Mouse (Mus musculus) midbrain, embryonic 14.5 days (tissue): ENCODE data around the gene Jmjd1c. TPM values are rescaled to one million over a fixed set of nuclear protein-coding genes. Genes with fewer than 3 reads are reported as not detected.

ENCODE experiments used
- ATAC-seq: fragments of 200-750 bp; cut with Nextera tagmentation; 2 replicates; pipeline ENCODE4 v1.8.0; 2017; ENCODE audit warnings: moderate number of reproducible peaks, moderate library complexity; ENCODE audit not compliant: low FRiP score, low TSS enrichment
- DNase-seq: peaks from one replicate; pipeline ENCODE4 v3.0.0-alpha.2; 2015
- H3K27ac ChIP-seq: fragments of 300-500 bp; sonication (generic); replicated peaks from 2 replicates; pipeline ENCODE4 v1.5.1; 2014; ENCODE audit warnings: mild to moderate bottlenecking, low read depth, low read length, moderate library complexity
- H3K27me3 ChIP-seq: fragments of 300-500 bp; sonication (generic); 2 replicates; pipeline ENCODE4 v1.6.1; 2014; ENCODE audit warnings: low read length, control low read depth, mixed read lengths; ENCODE audit not compliant: control insufficient read depth, insufficient read depth
- H3K36me3 ChIP-seq: fragments of 300-500 bp; sonication (generic); 2 replicates; pipeline ENCODE4 v1.6.1; 2014; ENCODE audit warnings: low read length, control low read depth; ENCODE audit not compliant: control insufficient read depth, insufficient read depth
- H3K4me1 ChIP-seq: fragments of 300-500 bp; sonication (generic); 2 replicates; pipeline ENCODE4 v1.6.1; 2014; ENCODE audit warnings: mild to moderate bottlenecking, antibody characterized with exemption, low read length, control low read depth; ENCODE audit not compliant: control insufficient read depth, insufficient read depth
- H3K4me2 ChIP-seq: fragments of 300-500 bp; sonication (generic); 2 replicates; pipeline ENCODE4 v1.6.1; 2014; ENCODE audit warnings: mild to moderate bottlenecking, low read length, moderate library complexity
- H3K4me3 ChIP-seq: fragments of 300-500 bp; sonication (generic); replicated peaks from 2 replicates; pipeline ENCODE4 v1.5.1; 2014; ENCODE audit warnings: low read depth, low read length
- H3K9ac ChIP-seq: fragments of 300-500 bp; sonication (generic); replicated peaks from 2 replicates; pipeline ENCODE4 v1.6.1; 2014; ENCODE audit warnings: mild to moderate bottlenecking, low read length, moderate library complexity
- H3K9me3 ChIP-seq: fragments of 300-500 bp; sonication (generic); 2 replicates; pipeline ENCODE4 v1.6.1; 2016; ENCODE audit warnings: low read length, control low read depth, mixed read lengths; ENCODE audit not compliant: control insufficient read depth
- WGBS: fragments of 180-500 bp; shearing (Covaris S2); extraction: QIAGEN DNeasy Blood & Tissue Kit; methylation state at CpG from one replicate; pipeline ENCODE4 v1.1.7; 2014; 5-methylcytosine and 5-hydroxymethylcytosine counted together
- polyA plus RNA-seq: library from polyadenylated mRNA; unstranded; fragments of >200 nt; fragmentation: Nextera tagmentation; extraction: Ambion mirVana; gene quantifications from 2 replicates; pipeline ENCODE4 v1.2.1, GENCODE M21; 2014

Jmjd1c gene
- polyA plus RNA-seq, 1 experiment from 2014 or later = 54.4 TPM

GRCm38 (mm10) chr10:67180799-67181198, 84.9 kb downstream of the Jmjd1c start:
- Histone ChIP-seq H3K4me1 (no peaks in the 10 kb centered on the region), H3K4me3 (no peak overlapping the region), H3K27ac (no peak overlapping the region), H3K27me3 (no peaks in the 10 kb centered on the region), H3K9ac (no peak overlapping the region), H3K4me2 (no peak overlapping the region), H3K36me3 (no peaks in the 10 kb centered on the region), H3K9me3 (no peaks in the 10 kb centered on the region)
- DNase-seq (no peak), ATAC-seq (no peak)
- WGBS = 77% methylated on average over 5 of the region's 5 CpGs

- no peak overlapping the region for H3K9ac ChIP-seq
- no peak overlapping the region for H3K27ac ChIP-seq
Observed at GRCm38 (mm10) chr10:67182651-67183050, 86.7 kb downstream of the Jmjd1c start.

GRCm38 (mm10) chr10:67183086-67183485, 87.2 kb downstream of the Jmjd1c start:
- Histone ChIP-seq H3K9ac (no peak overlapping the region), H3K4me2 (no peak overlapping the region), H3K27ac (no peak overlapping the region), H3K9me3 (no peaks in the 10 kb centered on the region), H3K4me1 (peaks cover 13% of the 10 kb centered on the region), H3K36me3 (no peaks in the 10 kb centered on the region), H3K27me3 (no peaks in the 10 kb centered on the region), H3K4me3 (no peak overlapping the region)
- ATAC-seq = no peak
- DNase-seq = no peak
- 84% methylated on average over 1 of the region's 1 CpGs for WGBS

More at GRCm38 (mm10) chr10:67182651-67183050, 86.7 kb downstream of the Jmjd1c start:
- Histone ChIP-seq H3K27me3 (no peaks in the 10 kb centered on the region), H3K4me2 (no peak overlapping the region), H3K4me1 (peaks cover 10% of the 10 kb centered on the region), H3K4me3 (no peak overlapping the region), H3K9me3 (no peaks in the 10 kb centered on the region), H3K36me3 (no peaks in the 10 kb centered on the region)
- WGBS = 79% methylated on average over 3 of the region's 3 CpGs
- DNase-seq (no peak), ATAC-seq (no peak)

GRCm38 (mm10) chr10:67184441-67185070, 88.6 kb downstream of the Jmjd1c start:
- WGBS = 48% methylated on average over 3 of the region's 3 CpGs
- no peaks in the 10 kb centered on the region for H3K36me3 ChIP-seq
- H3K4me1 ChIP-seq = peaks cover 20% of the 10 kb centered on the region
- H3K4me3 ChIP-seq = no peak overlapping the region
- H3K4me2 ChIP-seq = no peak overlapping the region
- no peaks in the 10 kb centered on the region for H3K9me3 ChIP-seq
- 0 out of 2 replicates have a peak overlapping the region, but pooled peaks have one; percentile 1 for H3K27ac ChIP-seq
- DNase-seq (no peak), ATAC-seq (no peak)
- H3K27me3 ChIP-seq = no peaks in the 10 kb centered on the region
- H3K9ac ChIP-seq = no peak overlapping the region

- H3K4me3 ChIP-seq = peak overlapping the region; percentile 43
- under 1% methylated on average over 23 of the region's 23 CpGs for WGBS
- no peaks in the 10 kb centered on the region for H3K27me3 ChIP-seq
Observed at GRCm38 (mm10) chr10:67185491-67186081, 89.7 kb downstream of the Jmjd1c start.

GRCm38 (mm10) chr10:67186489-67186888, 90.6 kb downstream of the Jmjd1c start:
- no peaks in the 10 kb centered on the region for H3K9me3 ChIP-seq
- peaks cover 20% of the 10 kb centered on the region for H3K4me1 ChIP-seq
- peak overlapping the region; percentile 64; the same call in 1 of the 2 replicates for H3K9ac ChIP-seq
- peak overlapping the region; percentile 43 for H3K4me3 ChIP-seq
- no peak for ATAC-seq
- DNase-seq = no peak
- H3K27ac ChIP-seq = peak overlapping the region; percentile 95; the same call in 1 of the 2 replicates
- H3K27me3 ChIP-seq = no peaks in the 10 kb centered on the region
- H3K36me3 ChIP-seq = no peaks in the 10 kb centered on the region
- peak overlapping the region; percentile 60 for H3K4me2 ChIP-seq

More at GRCm38 (mm10) chr10:67185491-67186081, 89.7 kb downstream of the Jmjd1c start:
- Histone ChIP-seq H3K9ac (peak overlapping the region; percentile 64), H3K27ac (peak overlapping the region; percentile 95), H3K4me2 (peak overlapping the region; percentile 60), H3K36me3 (no peaks in the 10 kb centered on the region), H3K9me3 (no peaks in the 10 kb centered on the region), H3K4me1 (peaks cover 20% of the 10 kb centered on the region)
- ATAC-seq = peak; percentile 90
- DNase-seq = peak; percentile 85

GRCm38 (mm10) chr10:67187001-67187453, 91.1 kb downstream of the Jmjd1c start:
- H3K27ac ChIP-seq = no peak overlapping the region
- DNase-seq = peak; percentile 40
- no peak for ATAC-seq
- no peaks in the 10 kb centered on the region for H3K9me3 ChIP-seq
- H3K27me3 ChIP-seq = no peaks in the 10 kb centered on the region
- peak overlapping the region; percentile 60 for H3K4me2 ChIP-seq
- peaks cover 20% of the 10 kb centered on the region for H3K4me1 ChIP-seq
- H3K4me3 ChIP-seq = peak overlapping the region; percentile 43
- H3K36me3 ChIP-seq = no peaks in the 10 kb centered on the region
- no peak overlapping the region; the same call in 1 of the 2 replicates for H3K9ac ChIP-seq
- WGBS = 7% methylated on average over 5 of the region's 5 CpGs

- no peak for ATAC-seq
- Histone ChIP-seq H3K4me2 (peak overlapping the region; percentile 60), H3K27ac (no peak overlapping the region), H3K36me3 (0 out of 2 replicates have a peak, but pooled peaks cover 4% of the 10 kb centered on the region), H3K4me1 (peaks cover 20% of the 10 kb centered on the region), H3K9ac (no peak overlapping the region), H3K4me3 (0 out of 2 replicates have a peak overlapping the region, but pooled peaks have one; percentile 17), H3K9me3 (no peaks in the 10 kb centered on the region), H3K27me3 (no peaks in the 10 kb centered on the region)
- DNase-seq = no peak
- 89% methylated on average over 2 of the region's 2 CpGs for WGBS
Observed at GRCm38 (mm10) chr10:67187952-67188351, 92.0 kb downstream of the Jmjd1c start.
